Mouse (Mus musculus) liver, embryonic 15.5 days (tissue): ENCODE measurements around the gene Pgpep1l. TPM values are rescaled to one million over a fixed set of nuclear protein-coding genes. Genes with fewer than 3 reads are reported as not detected.
A peak's percentile ranks its signal among the peaks of the same experiment; 100 is the strongest.

Experiments used
- ATAC-seq: fragments of 200-750 bp; cut with Nextera tagmentation; 2 replicates; pipeline ENCODE4 v1.8.0; 2017; ENCODE audit warnings: moderate number of reproducible peaks, mild to moderate bottlenecking, moderate library complexity; ENCODE audit not compliant: insufficient read depth
- H3K27ac ChIP-seq: fragments of 300-500 bp; sonication (generic); replicated peaks from 2 replicates; pipeline ENCODE4 v1.5.1; 2015; ENCODE audit warnings: mild to moderate bottlenecking, inconsistent platforms
- H3K27me3 ChIP-seq: fragments of 300-500 bp; sonication (generic); 2 replicates; pipeline ENCODE4 v1.6.1; 2015; ENCODE audit warnings: mild to moderate bottlenecking, inconsistent platforms
- H3K36me3 ChIP-seq: fragments of 300-500 bp; sonication (generic); replicated peaks from 2 replicates; pipeline ENCODE4 v1.6.1; 2015; ENCODE audit warnings: moderate library complexity, mild to moderate bottlenecking, inconsistent platforms
- H3K4me1 ChIP-seq: fragments of 300-500 bp; sonication (generic); replicated peaks from 2 replicates; pipeline ENCODE4 v1.6.1; 2015; ENCODE audit warnings: inconsistent platforms
- H3K4me2 ChIP-seq: fragments of 300-500 bp; sonication (generic); 2 replicates; pipeline ENCODE4 v1.6.1; 2015; ENCODE audit warnings: moderate library complexity, mild to moderate bottlenecking, inconsistent platforms
- H3K4me3 ChIP-seq: fragments of 300-500 bp; sonication (generic); replicated peaks from 2 replicates; pipeline ENCODE4 v1.5.1; 2015; ENCODE audit warnings: mild to moderate bottlenecking, inconsistent platforms
- H3K9ac ChIP-seq: fragments of 300-500 bp; sonication (generic); 2 replicates; pipeline ENCODE4 v1.6.1; 2015; ENCODE audit warnings: moderate library complexity, mild to moderate bottlenecking, inconsistent platforms
- H3K9me3 ChIP-seq: fragments of 300-500 bp; sonication (generic); replicated peaks from 2 replicates; pipeline ENCODE4 v1.6.1; 2016; ENCODE audit warnings: inconsistent platforms
- WGBS: fragments of 180-500 bp; shearing (Covaris S2); methylation state at CpG from one replicate; pipeline ENCODE4 v1.1.7; 2015; ENCODE audit warnings: mixed read lengths; ENCODE audit not compliant: insufficient replicate concordance; 5-methylcytosine and 5-hydroxymethylcytosine counted together
- polyA plus RNA-seq: library from polyadenylated mRNA; unstranded; fragments of >200 nt; fragmentation: Nextera tagmentation; extraction: Ambion mirVana; gene quantifications from 2 replicates; pipeline ENCODE4 v1.2.1, GENCODE M21; 2015

Pgpep1l gene
- polyA plus RNA-seq, 1 experiment from 2014 or later, result not detected

GRCm38 (mm10) chr7:68274951-68275350 lies 10.9 kb upstream of the Pgpep1l start:
- WGBS, result 59% methylated on average over 9 of the region's 9 CpGs
- no peak overlapping the region for H3K4me3 ChIP-seq
- H3K4me1 ChIP-seq, result peaks cover 12% of the 10 kb centered on the region
- no peaks in the 10 kb centered on the region for H3K9me3 ChIP-seq
- H3K36me3 ChIP-seq, result no peaks in the 10 kb centered on the region
- no peak overlapping the region for H3K27ac ChIP-seq
- no peak overlapping the region for H3K4me2 ChIP-seq
- ATAC-seq, result no peak
- H3K27me3 ChIP-seq, result peaks cover 9% of the 10 kb centered on the region; the same call in 1 of the 2 replicates
- no peak overlapping the region for H3K9ac ChIP-seq

DNA sequence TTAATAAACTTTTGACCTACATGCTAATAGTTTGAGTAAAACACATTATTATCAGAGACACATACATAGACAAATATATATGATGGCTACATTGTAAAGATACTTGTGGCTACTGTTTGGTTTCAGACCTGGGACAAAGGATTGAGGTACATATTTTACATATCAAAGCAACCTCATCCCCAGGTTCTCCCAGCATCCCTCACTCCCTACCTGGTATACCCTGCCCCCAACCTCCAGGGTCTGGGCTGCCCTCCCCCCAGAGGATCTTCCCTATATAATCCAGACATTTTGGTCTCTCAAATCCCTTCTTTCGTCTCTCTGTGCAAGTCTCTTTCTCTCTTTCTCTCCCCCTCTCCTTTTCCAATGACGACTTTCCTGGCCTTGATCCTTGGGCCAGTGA lies 10.2 kb upstream of the Pgpep1l start:
- no peak overlapping the region for H3K4me3 ChIP-seq
- no peak overlapping the region for H3K4me2 ChIP-seq
- H3K9me3 ChIP-seq, result no peaks in the 10 kb centered on the region
- H3K27ac ChIP-seq, result no peak overlapping the region
- H3K36me3 ChIP-seq, result no peaks in the 10 kb centered on the region
- peaks cover 12% of the 10 kb centered on the region for H3K4me1 ChIP-seq
- no peak overlapping the region for H3K9ac ChIP-seq
- H3K27me3 ChIP-seq, result peaks cover 9% of the 10 kb centered on the region; the same call in 1 of the 2 replicates
- WGBS, result 52% methylated on average over 2 of the region's 2 CpGs
- ATAC-seq, result no peak

- ATAC-seq, result no peak
- Histone ChIP-seq H3K27ac (no peak within 1 kb of the TSS), H3K9me3 (no peaks in the 10 kb centered on the region), H3K9ac (no peak within 1 kb of the TSS), H3K36me3 (no peaks in the 10 kb centered on the region), H3K4me3 (no peak within 1 kb of the TSS), H3K4me1 (peaks cover 12% of the 10 kb centered on the region), H3K4me2 (no peak within 1 kb of the TSS), H3K27me3 (peaks cover 9% of the 10 kb centered on the region; the same call in 1 of the 2 replicates)
Observed at GRCm38 (mm10) chr7:68273515-68273914, 9.5 kb upstream of the Pgpep1l start, which contains the start of gene Fam169b. Gene Fam169b, plus strand, starts transcription at chr7:68273839.

DNA sequence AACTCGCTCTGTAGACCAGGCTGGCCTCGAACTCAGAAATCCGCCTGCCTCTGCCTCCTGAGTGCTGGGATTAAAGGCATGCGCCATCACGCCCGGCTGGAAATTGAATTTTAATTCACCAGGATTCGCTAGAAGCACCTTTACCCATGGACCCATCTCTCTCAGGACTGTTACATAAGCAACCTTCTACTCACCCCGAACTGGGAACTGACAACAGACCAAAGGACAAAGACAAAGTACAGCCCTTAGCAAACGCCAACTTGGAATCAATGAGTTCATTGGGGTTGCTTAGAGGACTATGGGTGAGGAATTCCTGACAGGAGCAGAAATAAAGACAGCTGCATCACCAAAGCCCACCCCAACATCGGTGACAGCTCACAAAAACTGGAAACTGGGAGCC lies 8.6 kb upstream of the Pgpep1l start:
- no peak overlapping the region for H3K27ac ChIP-seq

DNA sequence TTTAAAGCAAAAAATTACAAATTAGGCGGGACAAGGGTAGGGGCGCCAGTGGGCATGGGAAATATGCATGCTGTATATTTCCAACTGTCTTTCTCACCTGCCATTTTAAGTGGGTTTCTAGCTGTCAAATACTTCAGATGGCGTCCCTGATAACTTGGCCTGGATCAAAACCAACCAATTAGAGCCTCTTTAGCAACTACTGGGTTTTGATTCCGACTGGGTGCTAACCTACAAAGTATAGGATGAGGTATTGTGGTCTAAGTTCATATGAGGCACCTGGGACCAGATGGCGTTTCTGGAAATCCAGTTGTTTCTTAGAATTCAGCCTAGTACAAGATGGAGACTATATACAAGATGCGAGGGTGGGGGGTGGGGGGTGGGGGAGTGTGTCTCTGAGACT lies 7.8 kb upstream of the Pgpep1l start:
- Histone ChIP-seq H3K4me2 (no peak overlapping the region), H3K27me3 (peaks cover 13% of the 10 kb centered on the region; the same call in 1 of the 2 replicates), H3K4me1 (peaks cover 12% of the 10 kb centered on the region), H3K9me3 (no peaks in the 10 kb centered on the region), H3K9ac (no peak overlapping the region), H3K36me3 (no peaks in the 10 kb centered on the region), H3K27ac (no peak overlapping the region), H3K4me3 (no peak overlapping the region)
- ATAC-seq, result no peak
- WGBS, result 59% methylated on average over 6 of the region's 6 CpGs

More for the DNA sequence above, 8.6 kb upstream of the Pgpep1l start:
- H3K4me1 ChIP-seq, result peaks cover 12% of the 10 kb centered on the region
- H3K4me2 ChIP-seq, result no peak overlapping the region
- no peaks in the 10 kb centered on the region for H3K36me3 ChIP-seq
- H3K9ac ChIP-seq, result no peak overlapping the region
- no peak overlapping the region for H3K4me3 ChIP-seq
- 0 out of 2 replicates have a peak, but pooled peaks have one; percentile 44 for ATAC-seq
- WGBS, result 65% methylated on average over 10 of the region's 10 CpGs
- no peaks in the 10 kb centered on the region for H3K9me3 ChIP-seq
- peaks cover 9% of the 10 kb centered on the region; the same call in 1 of the 2 replicates for H3K27me3 ChIP-seq

DNA sequence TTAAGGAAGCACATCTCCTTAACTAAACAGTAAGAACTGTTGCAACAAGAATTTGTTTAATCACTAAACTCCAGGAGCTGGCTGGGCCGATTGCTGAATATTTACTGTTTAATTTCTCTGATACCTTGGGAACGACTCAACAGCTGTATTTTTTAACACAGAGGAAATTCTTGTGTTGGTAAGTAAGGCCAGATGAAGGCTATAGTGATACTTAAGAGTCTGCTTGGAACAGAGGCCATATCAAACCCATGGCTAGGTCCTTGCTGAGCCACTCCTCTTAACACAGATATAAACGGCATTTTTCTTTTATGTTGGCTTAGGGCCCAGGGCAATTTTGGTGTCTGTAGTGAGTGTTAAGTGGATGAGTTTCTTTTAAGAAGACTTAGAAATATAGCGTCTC lies 6.5 kb upstream of the Pgpep1l start:
- no peak overlapping the region for H3K9ac ChIP-seq
- no peak overlapping the region for H3K27ac ChIP-seq
- no peaks in the 10 kb centered on the region for H3K9me3 ChIP-seq
- H3K27me3 ChIP-seq, result peaks cover 12% of the 10 kb centered on the region
- H3K4me3 ChIP-seq, result no peak overlapping the region
- H3K36me3 ChIP-seq, result no peaks in the 10 kb centered on the region
- H3K4me2 ChIP-seq, result no peak overlapping the region
- peaks cover 5% of the 10 kb centered on the region; the same call in 1 of the 2 replicates for H3K4me1 ChIP-seq
- no peak for ATAC-seq
- 52% methylated on average over 4 of the region's 4 CpGs for WGBS

DNA sequence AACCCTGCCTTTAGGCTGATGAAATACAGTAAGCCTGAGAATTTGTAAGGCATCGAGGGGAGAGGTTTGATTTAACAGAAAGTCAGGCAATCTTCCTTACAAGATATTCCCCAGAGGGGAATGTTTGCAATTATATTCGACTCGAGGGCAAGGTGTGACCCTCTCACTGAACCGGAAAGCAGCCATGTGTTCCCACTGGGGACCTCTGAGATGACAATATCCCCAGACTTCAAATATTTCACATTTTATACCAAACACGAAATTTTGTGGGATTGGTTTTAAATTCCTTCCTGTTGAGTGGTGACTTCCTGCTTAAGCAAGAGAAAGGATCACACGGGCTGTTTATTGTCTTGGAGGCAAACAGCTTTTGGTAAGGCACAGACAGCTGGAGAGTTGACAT lies 2.7 kb upstream of the Pgpep1l start:
- no peak for ATAC-seq
- Histone ChIP-seq H3K27me3 (peaks cover 33% of the 10 kb centered on the region), H3K36me3 (no peaks in the 10 kb centered on the region), H3K9ac (no peak overlapping the region), H3K4me2 (no peak overlapping the region), H3K9me3 (no peaks in the 10 kb centered on the region), H3K27ac (no peak overlapping the region), H3K4me3 (no peak overlapping the region), H3K4me1 (peaks cover 4% of the 10 kb centered on the region; the same call in 1 of the 2 replicates)
- WGBS, result 38% methylated on average over 6 of the region's 6 CpGs

GRCm38 (mm10) chr7:68265391-68265790 lies 1.4 kb upstream of the Pgpep1l start:
- Histone ChIP-seq H3K4me3 (no peak overlapping the region), H3K4me2 (no peak overlapping the region), H3K27me3 (peaks cover 33% of the 10 kb centered on the region), H3K36me3 (no peaks in the 10 kb centered on the region), H3K9ac (no peak overlapping the region), H3K4me1 (peaks cover 4% of the 10 kb centered on the region; the same call in 1 of the 2 replicates), H3K27ac (no peak overlapping the region), H3K9me3 (no peaks in the 10 kb centered on the region)
- no peak for ATAC-seq
- WGBS, result 39% methylated on average over 7 of the region's 7 CpGs

GRCm38 (mm10) chr7:68264531-68264930 lies 498 bp upstream of the Pgpep1l start:
- peaks cover 33% of the 10 kb centered on the region for H3K27me3 ChIP-seq
- ATAC-seq, result no peak
- H3K27ac ChIP-seq, result no peak overlapping the region
- no peak overlapping the region for H3K4me3 ChIP-seq
- H3K36me3 ChIP-seq, result no peaks in the 10 kb centered on the region
- WGBS, result 12% methylated on average over 14 of the region's 14 CpGs
- no peak overlapping the region for H3K9ac ChIP-seq
- peaks cover 4% of the 10 kb centered on the region; the same call in 1 of the 2 replicates for H3K4me1 ChIP-seq
- H3K9me3 ChIP-seq, result no peaks in the 10 kb centered on the region
- H3K4me2 ChIP-seq, result peak overlapping the region; percentile 51

DNA sequence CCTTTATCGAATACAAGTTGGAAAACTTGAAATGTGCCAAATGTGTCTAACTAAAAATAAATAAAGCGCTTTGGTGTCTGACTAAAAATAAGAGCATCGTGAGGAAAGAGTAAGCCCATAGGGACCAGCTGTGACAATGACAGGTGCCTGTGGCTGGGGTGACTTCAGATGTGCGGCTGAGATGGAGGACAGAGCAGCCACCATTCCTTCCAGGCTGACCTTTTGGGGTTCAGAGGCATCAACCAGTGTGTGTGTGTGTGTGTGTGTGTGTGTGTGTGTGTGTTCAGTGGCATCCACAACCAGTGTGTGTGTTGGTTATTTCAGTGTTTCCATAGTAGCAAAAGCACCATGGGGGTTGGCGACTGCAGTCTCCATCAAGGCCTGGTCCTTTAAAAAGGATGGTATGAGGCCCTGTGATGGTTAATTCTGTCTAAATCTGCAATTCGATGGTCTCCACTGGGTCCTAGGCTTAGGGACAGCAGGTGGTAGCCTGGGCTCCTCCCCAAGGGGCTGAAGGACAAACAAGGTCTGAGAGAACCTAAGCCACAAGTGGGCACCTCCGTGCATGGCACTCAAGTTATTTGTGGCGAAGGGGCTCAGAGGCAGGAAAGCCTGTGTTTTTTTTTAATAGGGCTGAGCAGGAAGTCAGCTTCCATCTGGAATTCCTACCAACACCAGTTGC lies 546 bp downstream of the Pgpep1l start:
- no peak for ATAC-seq
- Histone ChIP-seq H3K9ac (no peak overlapping the region), H3K9me3 (no peaks in the 10 kb centered on the region), H3K4me2 (peak overlapping the region; percentile 51), H3K36me3 (no peaks in the 10 kb centered on the region), H3K27me3 (peaks cover 33% of the 10 kb centered on the region), H3K27ac (no peak overlapping the region), H3K4me3 (no peak overlapping the region), H3K4me1 (peaks cover 4% of the 10 kb centered on the region; the same call in 1 of the 2 replicates)
- 62% methylated on average over 8 of the region's 8 CpGs for WGBS

DNA sequence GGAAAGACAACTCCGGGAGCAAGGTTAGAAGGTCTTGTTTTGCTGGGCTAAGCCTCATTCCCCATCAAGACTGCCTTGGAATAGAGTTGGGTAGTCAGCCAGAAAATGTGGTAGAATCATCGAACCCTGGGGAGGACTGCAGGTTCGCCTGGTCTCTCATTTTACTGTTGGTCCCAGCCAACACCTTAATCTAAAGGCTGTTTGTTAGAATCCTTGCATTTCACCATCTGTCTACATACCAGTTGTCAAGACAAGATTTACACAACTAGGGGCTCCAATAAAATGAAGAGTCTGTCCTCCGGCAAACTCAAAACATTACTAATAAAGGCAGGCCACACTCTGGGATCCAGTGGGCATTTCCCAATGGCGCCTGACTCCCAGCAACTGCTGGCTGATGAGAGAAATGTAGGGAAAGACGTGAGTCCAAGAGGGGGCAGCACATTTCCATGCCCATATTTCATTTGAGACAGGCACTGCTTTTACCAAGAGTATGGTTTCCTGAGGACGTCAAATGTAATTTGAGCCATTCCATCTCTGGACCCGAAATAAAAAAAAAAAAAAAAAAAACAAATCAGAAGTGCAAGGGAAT lies 1.3 kb downstream of the Pgpep1l start:
- 56% methylated on average over 8 of the region's 8 CpGs for WGBS
- peaks cover 4% of the 10 kb centered on the region; the same call in 1 of the 2 replicates for H3K4me1 ChIP-seq

More for the DNA sequence above, 1.3 kb downstream of the Pgpep1l start:
- H3K9ac ChIP-seq, result no peak overlapping the region
- no peak overlapping the region for H3K4me3 ChIP-seq
- H3K27me3 ChIP-seq, result peaks cover 33% of the 10 kb centered on the region
- no peak for ATAC-seq
- no peak overlapping the region for H3K27ac ChIP-seq
- H3K9me3 ChIP-seq, result no peaks in the 10 kb centered on the region
- no peak overlapping the region for H3K4me2 ChIP-seq
- H3K36me3 ChIP-seq, result no peaks in the 10 kb centered on the region
